Mouse (Mus musculus) kidney, adult 2 months (tissue): Measurements from ENCODE around the gene Specc1.

Source experiments
- CTCF ChIP-seq: fragments of 200-500 bp; conservative IDR thresholded peaks from 2 replicates; pipeline ENCODE4 v1.5.1; 2011; ENCODE audit warnings: low read depth, mild to moderate bottlenecking, control low read depth, low read length, moderate library complexity, mixed read lengths; ENCODE audit not compliant: insufficient read depth, insufficient read length
- POLR2A ChIP-seq: fragments of 200-500 bp; IDR thresholded peaks from one replicate; pipeline ENCODE4 v1.6.1; 2011; ENCODE audit warnings: low read depth, low read length, control low read depth

DNA sequence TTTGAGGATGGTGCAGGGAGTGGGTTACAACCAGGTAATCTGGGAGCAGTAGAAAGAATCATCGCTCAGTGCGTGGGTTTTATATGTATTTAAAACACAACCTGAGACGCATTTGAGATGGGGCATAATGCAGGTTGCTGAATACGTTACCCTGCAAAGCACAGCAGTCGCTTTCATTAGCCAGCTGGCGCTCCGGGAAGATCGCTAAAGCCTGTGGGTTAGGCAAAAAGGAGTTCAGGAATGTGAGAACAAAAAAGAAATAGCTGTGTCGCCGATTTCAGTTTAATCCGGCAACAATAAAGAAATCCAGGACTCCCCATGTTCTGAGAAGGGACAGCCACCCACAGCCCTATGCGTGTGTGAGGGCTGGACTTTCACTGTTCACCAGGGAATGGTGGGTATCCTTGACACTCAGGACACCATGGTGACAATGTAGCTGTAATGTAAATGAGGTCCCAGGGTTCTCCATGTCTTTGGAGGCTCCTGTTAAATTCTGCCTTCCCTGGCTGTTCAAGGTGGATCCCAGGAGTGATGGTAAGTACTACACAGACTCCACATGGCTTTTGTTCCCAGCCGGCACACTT is 58.6 kb downstream of the Specc1 start:
- TF ChIP-seq CTCF (no peak), POLR2A (no peak)
